Mouse (Mus musculus) MEL (cell line): ENCODE data around the gene Rpl7a. TPM values are rescaled to one million over a fixed set of nuclear protein-coding genes. Genes with fewer than 3 reads are reported as not detected.

Experiments
- DNase-seq: peaks from one replicate; pipeline ENCODE4 v3.0.0; 2011; ENCODE audit warnings: low read depth, low spot score
- H3K27ac ChIP-seq: 2 replicates; pipeline ENCODE4 v1.5.1; 2012; ENCODE audit warnings: low read depth, mild to moderate bottlenecking, control low read depth, low read length, moderate library complexity; ENCODE audit not compliant: control insufficient read depth
- H3K27me3 ChIP-seq, 2 experiments: fragments of 150-350 bp in 1 of 2; sonication (generic) in 1 of 2; 2 replicates each; pipeline ENCODE4 v1.6.1; 2012; ENCODE audit warnings: low read length in 2 of 2, mild to moderate bottlenecking in 2 of 2, improper control_type of control experiment in 1 of 2, moderate library complexity in 1 of 2; ENCODE audit not compliant: insufficient read depth in 2 of 2, control insufficient read depth in 1 of 2
- H3K36me3 ChIP-seq, 2 experiments: 2 replicates each; pipeline ENCODE4 v1.6.1; 2012 to 2014; ENCODE audit warnings: low read length in 2 of 2, improper control_type of control experiment in 1 of 2, inconsistent platforms in 1 of 2, mild to moderate bottlenecking in 1 of 2; ENCODE audit not compliant: insufficient read depth in 2 of 2, control insufficient read depth in 1 of 2
- H3K4me1 ChIP-seq, 2 experiments: fragments of 150-350 bp in 1 of 2; sonication (generic) in 1 of 2; 2 replicates each; pipeline ENCODE4 v1.6.1; 2012; ENCODE audit warnings: low read length in 2 of 2, improper control_type of control experiment in 1 of 2, mild to moderate bottlenecking in 1 of 2; ENCODE audit not compliant: insufficient read depth in 2 of 2, control insufficient read depth in 1 of 2
- H3K4me3 ChIP-seq, 2 experiments: fragments of 150-350 bp in 1 of 2; sonication (generic) in 1 of 2; 2 replicates each; pipeline ENCODE4 v1.5.1; 2012; ENCODE audit warnings: low read depth in 2 of 2, low read length in 2 of 2, mild to moderate bottlenecking in 2 of 2, moderate library complexity in 2 of 2, control low read depth in 1 of 2, improper control_type of control experiment in 1 of 2; ENCODE audit not compliant: control insufficient read depth in 1 of 2, insufficient read depth in 1 of 2
- H3K79me2 ChIP-seq: 2 replicates; pipeline ENCODE4 v1.6.1; 2012; ENCODE audit warnings: mild to moderate bottlenecking, low read length, moderate library complexity; ENCODE audit not compliant: control insufficient read depth, poor library complexity, insufficient read depth
- H3K9ac ChIP-seq: 2 replicates; pipeline ENCODE4 v1.6.1; 2012; ENCODE audit warnings: low read depth, mild to moderate bottlenecking, control low read depth, low read length, moderate library complexity; ENCODE audit not compliant: control insufficient read depth, poor library complexity, severe bottlenecking
- H3K9me3 ChIP-seq: fragments of 150-350 bp; sonication (generic); replicated peaks from 2 replicates; pipeline ENCODE4 v1.6.1; 2012; ENCODE audit warnings: mild to moderate bottlenecking, low read length, improper control_type of control experiment, moderate library complexity; ENCODE audit not compliant: insufficient read depth
- BHLHE40 ChIP-seq: IDR thresholded peaks from 2 replicates; pipeline ENCODE4 v1.6.1; 2012; ENCODE audit warnings: low read depth, mild to moderate bottlenecking, inconsistent platforms, low read length, improper control_type of control experiment, borderline replicate concordance
- CHD1 ChIP-seq: IDR thresholded peaks from 2 replicates; pipeline ENCODE4 v1.6.1; 2012; ENCODE audit warnings: low read depth, mild to moderate bottlenecking, inconsistent platforms, low read length, improper control_type of control experiment
- CHD2 ChIP-seq: IDR thresholded peaks from 2 replicates; pipeline ENCODE4 v1.6.1; 2011; ENCODE audit warnings: low read length, improper control_type of control experiment
- CTCF ChIP-seq, 3 experiments: IDR thresholded peaks in 2 of 3; conservative IDR thresholded peaks in 1 of 3; 2 replicates each; pipeline ENCODE4 v1.5.1; 2011 to 2012; ENCODE audit warnings: low read length in 3 of 3, low read depth in 2 of 3, mild to moderate bottlenecking in 2 of 3, improper control_type of control experiment in 1 of 3, inconsistent platforms in 1 of 3, mixed read lengths in 1 of 3, moderate library complexity in 1 of 3; ENCODE audit not compliant: control insufficient read depth in 1 of 3, insufficient read depth in 1 of 3, poor library complexity in 1 of 3, severe bottlenecking in 1 of 3
- E2F4 ChIP-seq: IDR thresholded peaks from 2 replicates; pipeline ENCODE4 v1.6.1; 2011; ENCODE audit warnings: low read depth, low read length, improper control_type of control experiment, borderline replicate concordance
- ELF1 ChIP-seq: IDR thresholded peaks from 2 replicates; pipeline ENCODE4 v1.6.1; 2014; ENCODE audit warnings: low read depth, mild to moderate bottlenecking, inconsistent platforms, low read length, improper control_type of control experiment, moderate library complexity
- EP300 ChIP-seq, 2 experiments: IDR thresholded peaks; 2 replicates each; pipeline ENCODE4 v1.6.1; 2011; ENCODE audit warnings: improper control_type of control experiment in 2 of 2, low read length in 2 of 2, low read depth in 1 of 2, mild to moderate bottlenecking in 1 of 2
- ETS1 ChIP-seq: IDR thresholded peaks from 2 replicates; pipeline ENCODE4 v1.6.1; 2012; ENCODE audit warnings: low read depth, mild to moderate bottlenecking, inconsistent platforms, low read length, improper control_type of control experiment, moderate library complexity
- GABPA ChIP-seq: IDR thresholded peaks from 2 replicates; pipeline ENCODE4 v1.6.1; 2012; ENCODE audit warnings: low read depth, mild to moderate bottlenecking, inconsistent platforms, low read length, improper control_type of control experiment, moderate library complexity
- GATA1 ChIP-seq: IDR thresholded peaks from 2 replicates; pipeline ENCODE4 v1.6.1; 2011; ENCODE audit warnings: low read depth, low read length, improper control_type of control experiment
- HCFC1 ChIP-seq: IDR thresholded peaks from 2 replicates; pipeline ENCODE4 v1.6.1; 2012; ENCODE audit warnings: low read depth, mild to moderate bottlenecking, inconsistent platforms, low read length, improper control_type of control experiment, moderate library complexity
- JUND ChIP-seq: IDR thresholded peaks from 2 replicates; pipeline ENCODE4 v1.6.1; 2011; ENCODE audit warnings: low read depth, mild to moderate bottlenecking, improper control_type of control experiment, low read length
- KAT2A ChIP-seq: conservative IDR thresholded peaks from 2 replicates; pipeline ENCODE4 v1.6.1; 2012; ENCODE audit warnings: low read depth, low read length, improper control_type of control experiment, inconsistent platforms
- MAX ChIP-seq: IDR thresholded peaks from 2 replicates; pipeline ENCODE4 v1.6.1; 2011; ENCODE audit warnings: low read length, improper control_type of control experiment
- MAZ ChIP-seq: IDR thresholded peaks from 2 replicates; pipeline ENCODE4 v1.6.1; 2012; ENCODE audit warnings: low read depth, mild to moderate bottlenecking, inconsistent platforms, low read length, improper control_type of control experiment
- MEF2A ChIP-seq: IDR thresholded peaks from 2 replicates; pipeline ENCODE4 v1.6.1; 2014; ENCODE audit warnings: low read depth, mild to moderate bottlenecking, inconsistent platforms, low read length, improper control_type of control experiment; ENCODE audit not compliant: poor library complexity, insufficient replicate concordance, severe bottlenecking; ENCODE audit errors: extremely low read depth
- MXI1 ChIP-seq: IDR thresholded peaks from 2 replicates; pipeline ENCODE4 v1.6.1; 2011; ENCODE audit warnings: mild to moderate bottlenecking, low read depth, low read length, improper control_type of control experiment
- MYC ChIP-seq: IDR thresholded peaks from 2 replicates; pipeline ENCODE4 v1.6.1; 2011; ENCODE audit warnings: low read depth, mild to moderate bottlenecking, low read length, improper control_type of control experiment, moderate library complexity
- NELFE ChIP-seq: IDR thresholded peaks from 2 replicates; pipeline ENCODE4 v1.6.1; 2011; ENCODE audit warnings: low read depth, low read length, improper control_type of control experiment
- POLR2A ChIP-seq, 2 experiments: IDR thresholded peaks; 2 replicates each; pipeline ENCODE4 v1.6.1; 2011 to 2012; ENCODE audit warnings: low read length in 2 of 2, mild to moderate bottlenecking in 2 of 2, control low read depth in 1 of 2, improper control_type of control experiment in 1 of 2, low read depth in 1 of 2, moderate library complexity in 1 of 2; ENCODE audit not compliant: control insufficient read depth in 1 of 2, insufficient read depth in 1 of 2, poor library complexity in 1 of 2
- POLR2AphosphoS2 ChIP-seq: IDR thresholded peaks from 2 replicates; pipeline ENCODE4 v1.6.1; 2011; ENCODE audit warnings: low read length, improper control_type of control experiment
- POLR2AphosphoS5 ChIP-seq: IDR thresholded peaks from 2 replicates; pipeline ENCODE4 v1.6.1; 2012; ENCODE audit warnings: low read depth, borderline replicate concordance, mild to moderate bottlenecking, inconsistent platforms, low read length, moderate library complexity, mixed read lengths
- RAD21 ChIP-seq: IDR thresholded peaks from 2 replicates; pipeline ENCODE4 v1.6.1; 2011; ENCODE audit warnings: mild to moderate bottlenecking, low read depth, low read length, improper control_type of control experiment
- RCOR1 ChIP-seq: IDR thresholded peaks from 2 replicates; pipeline ENCODE4 v1.6.1; 2012; ENCODE audit warnings: low read depth, mild to moderate bottlenecking, inconsistent platforms, low read length, improper control_type of control experiment
- SIN3A ChIP-seq: IDR thresholded peaks from 2 replicates; pipeline ENCODE4 v1.6.1; 2012; ENCODE audit warnings: low read length, improper control_type of control experiment, inconsistent platforms
- SMC3 ChIP-seq: IDR thresholded peaks from 2 replicates; pipeline ENCODE4 v1.6.1; 2011; ENCODE audit warnings: low read depth, low read length, improper control_type of control experiment
- TAL1 ChIP-seq: IDR thresholded peaks from 2 replicates; pipeline ENCODE4 v1.6.1; 2012; ENCODE audit warnings: mild to moderate bottlenecking, inconsistent platforms, low read length, moderate library complexity, mixed read lengths
- TBP ChIP-seq: IDR thresholded peaks from 2 replicates; pipeline ENCODE4 v1.8.0; 2011; ENCODE audit warnings: low read depth, low read length, improper control_type of control experiment
- TCF12 ChIP-seq: IDR thresholded peaks from 2 replicates; pipeline ENCODE4 v1.6.1; 2014; ENCODE audit warnings: low read depth, mild to moderate bottlenecking, inconsistent platforms, low read length, improper control_type of control experiment, moderate library complexity
- UBTF ChIP-seq: IDR thresholded peaks from 2 replicates; pipeline ENCODE4 v1.6.1; 2012; ENCODE audit warnings: low read depth, mild to moderate bottlenecking, inconsistent platforms, low read length, improper control_type of control experiment, moderate library complexity, borderline replicate concordance; ENCODE audit not compliant: insufficient read depth
- USF1 ChIP-seq: IDR thresholded peaks from 2 replicates; pipeline ENCODE4 v1.6.1; 2014; ENCODE audit warnings: low read depth, mild to moderate bottlenecking, inconsistent platforms, low read length, improper control_type of control experiment, moderate library complexity
- USF2 ChIP-seq, 2 experiments: IDR thresholded peaks; 2 replicates each; pipeline ENCODE4 v1.6.1; 2011 to 2012; ENCODE audit warnings: improper control_type of control experiment in 2 of 2, low read length in 2 of 2, borderline replicate concordance in 1 of 2, inconsistent platforms in 1 of 2, low read depth in 1 of 2, mild to moderate bottlenecking in 1 of 2; ENCODE audit not compliant: insufficient read depth in 1 of 2
- ZC3H11A ChIP-seq: IDR thresholded peaks from 2 replicates; pipeline ENCODE4 v1.6.1; 2012; ENCODE audit warnings: low read depth, mild to moderate bottlenecking, inconsistent platforms, low read length, improper control_type of control experiment
- ZKSCAN1 ChIP-seq: IDR thresholded peaks from 2 replicates; pipeline ENCODE4 v1.6.1; 2012; ENCODE audit warnings: low read depth, mild to moderate bottlenecking, inconsistent platforms, low read length, improper control_type of control experiment, moderate library complexity
- ZMIZ1 ChIP-seq: IDR thresholded peaks from 2 replicates; pipeline ENCODE4 v1.6.1; 2012; ENCODE audit warnings: low read depth, mild to moderate bottlenecking, inconsistent platforms, low read length, improper control_type of control experiment, moderate library complexity
- ZNF384 ChIP-seq: IDR thresholded peaks from 2 replicates; pipeline ENCODE4 v1.6.1; 2012; ENCODE audit warnings: low read depth, mild to moderate bottlenecking, inconsistent platforms, low read length, improper control_type of control experiment
- polyA plus RNA-seq, 2 experiments: library from polyadenylated mRNA; stranded (reverse) in 1 of 2; unstranded in 1 of 2; fragments of >175 nt in 1 of 2; fragments of >200 nt in 1 of 2; gene quantifications; 2 replicates each; pipeline versions ENCODE4 v1.2.1 to v1.2.4; 2012; ENCODE audit warnings: low replicate concordance in 2 of 2, low read depth in 1 of 2; ENCODE audit not compliant: insufficient read length in 2 of 2, insufficient read depth in 1 of 2, missing spikeins in 1 of 2
- total RNA-seq: library from RNA; depleted of rRNA; stranded (reverse); fragments of 300-350 nt; gene quantifications from 2 replicates; pipeline ENCODE4 v1.2.3, GENCODE M21; 2012

The Rpl7a gene
- total and polyA plus RNA-seq, 3 experiments, result 1,526 to 3,335 TPM; not detected in 1

DNA sequence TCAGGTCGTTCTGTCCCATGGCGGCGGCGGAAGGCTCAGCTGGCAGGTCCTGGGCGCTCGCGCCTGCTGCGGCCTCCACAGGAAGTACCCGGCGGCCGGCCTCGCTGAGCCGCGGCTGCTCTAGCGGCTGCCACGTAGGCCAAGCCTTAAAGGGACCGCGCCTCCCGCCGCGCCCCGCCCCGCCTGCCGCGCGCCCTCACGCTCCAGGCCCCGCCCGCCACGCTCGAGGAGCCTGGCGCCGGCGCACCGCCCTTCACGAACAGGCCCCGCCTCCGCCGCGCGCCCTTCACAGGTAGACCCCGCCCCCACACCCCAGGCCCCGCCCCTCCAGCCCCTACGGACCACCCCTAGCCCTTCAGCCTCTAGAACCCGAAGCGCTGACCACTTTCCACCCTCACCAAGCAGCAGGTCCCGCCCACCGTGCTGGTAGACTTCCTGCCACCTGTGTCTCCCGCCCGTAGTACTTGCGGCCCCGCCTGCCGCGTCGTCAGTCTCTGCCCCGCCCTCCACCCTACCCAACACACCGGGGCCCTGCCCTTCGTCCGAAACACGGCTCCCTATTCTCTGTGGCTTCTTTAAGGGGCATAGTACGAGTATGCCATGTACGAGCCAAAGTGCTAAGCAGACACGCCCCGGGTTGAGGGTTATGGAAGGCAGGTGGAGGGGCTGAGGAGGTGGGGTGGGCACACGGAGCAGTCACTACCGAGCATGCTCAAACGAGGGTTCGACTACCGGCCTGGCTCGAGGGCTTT is 22.9 kb downstream of the Rpl7a start, which contains the start of the genes Surf4 and Stkld1:
TSS of gene Surf4 (minus strand) at position 625 of the 752 bp plus-strand sequence.
TSS of gene Stkld1 (plus strand) at position 744 of the 752 bp plus-strand sequence.
- Histone ChIP-seq H3K36me3 (peaks cover 5 to 38% of the 10 kb centered on the region in 2 experiments; a peak in 3 of 4 replicates), H3K27me3 (no peaks in the 10 kb centered on the region), H3K4me1 (peaks cover 19 to 46% of the 10 kb centered on the region in 2 experiments), H3K27ac (peak within 1 kb of the TSS; percentile 69), H3K9ac (peak within 1 kb of the TSS; percentile 94), H3K4me3 (peak within 1 kb of the TSS; percentile 93 to 99), H3K9me3 (no peaks in the 10 kb centered on the region), H3K79me2 (peaks cover 45% of the 10 kb centered on the region)
- DNase-seq, result peak; percentile 97
- peak; percentile 85 for TF ChIP-seq MAZ
- no peak for TF ChIP-seq MEF2A
- no peak for TF ChIP-seq GATA1
- no peak for TF ChIP-seq ZNF384
- TF ChIP-seq MAX, result peak; percentile 39; the same call in 1 of the 2 replicates
- TF ChIP-seq USF2 (IDR thresholded peaks at IDR 0.05; ENCODE audit: borderline replicate concordance in 1 of 2, insufficient read depth in 1 of 2, low read depth in 1 of 2, low read length in 2 of 2), result no peak
- no peak; the same call in none of the 2 replicates for TF ChIP-seq SIN3A
- TF ChIP-seq MXI1, result peak; percentile 62
- peak; percentile 88 for TF ChIP-seq POLR2AphosphoS2
- TF ChIP-seq CHD1, result no peak
- no peak for TF ChIP-seq RAD21
- 0 out of 2 replicates have a peak, but pooled peaks have one; percentile 75 for TF ChIP-seq UBTF
- TF ChIP-seq ETS1, result no peak; the same call in 1 of the 2 replicates
- peak; percentile 76 for TF ChIP-seq HCFC1
- TF ChIP-seq JUND, result no peak
- no peak for TF ChIP-seq POLR2AphosphoS5
- TF ChIP-seq NELFE, result peak; percentile 72
- no peak for TF ChIP-seq ZKSCAN1
- no peak for TF ChIP-seq CHD2
- no peak for TF ChIP-seq RCOR1
- peak; percentile 73 to 97 for TF ChIP-seq POLR2A (IDR thresholded peaks at IDR 0.05; ENCODE audit: control insufficient read depth in 1 of 2, insufficient read depth in 1 of 2, low read depth in 1 of 2, low read length in 2 of 2, poor library complexity in 1 of 2)
- TF ChIP-seq GABPA, result no peak
- TF ChIP-seq EP300 (IDR thresholded peaks at IDR 0.05; ENCODE audit: low read depth in 1 of 2, low read length in 2 of 2), result no peak
- TF ChIP-seq CTCF (IDR thresholded peaks at IDR 0.05 in 2 of 3, conservative IDR thresholded peaks at IDR 0.05 in 1 of 3; ENCODE audit: control insufficient read depth in 1 of 3, insufficient read depth in 1 of 3, low read depth in 2 of 3, low read length in 3 of 3, poor library complexity in 1 of 3, severe bottlenecking in 1 of 3), result no peak
- TF ChIP-seq E2F4, result no peak
- 0 out of 2 replicates have a peak, but pooled peaks have one; percentile 31 for TF ChIP-seq TBP
- TF ChIP-seq TAL1, result no peak
- no peak for TF ChIP-seq SMC3
- TF ChIP-seq USF1, result 0 out of 2 replicates have a peak, but pooled peaks have one; percentile 3
- no peak for TF ChIP-seq BHLHE40
- no peak for TF ChIP-seq KAT2A
- TF ChIP-seq ZC3H11A, result no peak
- TF ChIP-seq MYC, result no peak
- TF ChIP-seq ELF1, result peak; percentile 48; the same call in 1 of the 2 replicates
- TF ChIP-seq TCF12, result peak; percentile 36; the same call in 1 of the 2 replicates
- TF ChIP-seq ZMIZ1, result peak; percentile 84
